Mouse (Mus musculus) spleen, postnatal 36 days (tissue): ENCODE measurements around the gene Atp6v0e.

Experiments
- DNase-seq, 2 experiments: peaks; one replicate each; pipeline ENCODE4 v3.0.0; 2022; ENCODE audit warnings: low spot score in 2 of 2, mixed read lengths in 1 of 2

Atp6v0e gene

DNA sequence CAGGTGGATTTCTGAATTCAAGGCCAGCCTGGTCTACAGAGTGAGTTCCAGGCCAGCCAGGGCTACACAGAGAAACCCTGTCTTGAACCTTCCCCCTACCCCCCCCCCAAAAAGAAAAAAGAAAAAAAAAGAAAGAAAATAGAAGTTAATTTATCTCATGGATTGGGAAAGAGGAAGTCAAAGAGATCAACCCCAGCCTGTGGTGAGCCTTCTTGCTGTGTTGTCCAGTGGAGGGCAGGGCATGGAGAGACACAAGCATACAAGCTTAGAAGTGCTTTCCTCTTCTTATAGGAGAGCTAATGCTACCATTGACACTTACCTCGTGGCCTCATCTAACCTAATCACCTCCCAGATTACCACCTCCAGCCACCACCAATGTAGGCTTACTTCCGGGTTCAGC lies 23.2 kb upstream of the Atp6v0e start:
- DNase-seq: no peak

DNA sequence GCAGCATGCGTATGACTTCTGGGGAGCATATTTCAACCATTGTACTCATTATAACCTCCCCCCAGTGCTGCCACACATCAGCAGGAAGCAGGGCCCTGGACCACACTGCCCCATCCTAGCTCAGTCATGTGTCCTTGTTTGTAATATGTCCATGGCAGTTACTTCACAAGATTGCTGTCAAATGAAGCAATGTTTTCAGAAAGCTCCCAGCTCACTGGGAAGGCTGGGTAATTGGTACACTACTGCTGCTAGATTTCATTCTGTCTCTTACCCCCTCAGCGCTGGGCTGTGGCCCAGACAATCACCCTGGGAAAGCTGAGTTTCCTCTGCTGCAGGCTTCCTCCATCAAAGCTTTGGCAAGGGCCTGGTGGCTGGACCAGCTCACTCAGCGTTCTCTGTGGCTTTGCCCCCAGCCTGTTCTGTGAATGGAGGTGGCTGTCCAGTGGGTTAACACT lies 22.7 kb upstream of the Atp6v0e start:
- DNase-seq: no peak

DNA sequence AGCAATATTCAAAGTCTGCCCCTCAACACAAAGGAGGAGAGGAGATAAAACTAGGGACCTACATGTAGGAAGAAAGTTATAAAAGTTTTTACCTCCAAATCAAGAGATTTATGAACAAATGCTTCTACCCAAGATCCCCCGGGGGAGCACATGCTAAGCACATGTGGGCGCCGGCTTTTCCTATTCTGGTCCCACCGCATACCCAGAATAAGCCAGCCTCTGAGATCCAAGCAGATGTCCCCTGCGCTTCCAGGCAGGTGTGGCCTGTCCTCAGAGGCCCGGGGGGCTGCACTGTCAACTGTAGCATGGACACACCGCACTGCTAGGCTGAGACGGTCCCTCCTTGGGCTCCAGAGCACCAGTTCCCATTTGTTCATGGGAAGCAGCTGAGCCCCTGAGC lies 19.6 kb upstream of the Atp6v0e start:
- no peak for DNase-seq

DNA sequence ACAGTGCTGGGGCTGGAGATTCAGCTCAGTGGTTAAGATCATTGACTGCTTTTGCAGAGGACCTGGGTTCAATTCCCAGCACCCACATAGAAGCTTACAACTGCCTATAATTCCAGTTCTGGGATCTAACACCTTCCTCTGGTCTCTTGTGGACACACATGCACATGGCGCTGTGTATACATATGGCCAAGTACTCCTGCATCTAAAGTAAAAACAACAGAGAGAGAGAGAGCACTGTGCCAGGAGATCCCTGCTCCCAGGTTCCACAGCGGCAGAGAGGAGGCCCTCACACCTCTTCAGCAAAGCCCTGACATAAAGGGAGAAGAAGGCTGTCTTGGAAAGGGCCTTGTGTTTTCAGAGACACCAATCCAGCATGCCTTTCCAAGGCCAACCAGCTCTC lies 19.0 kb upstream of the Atp6v0e start:
- DNase-seq: no peak

DNA sequence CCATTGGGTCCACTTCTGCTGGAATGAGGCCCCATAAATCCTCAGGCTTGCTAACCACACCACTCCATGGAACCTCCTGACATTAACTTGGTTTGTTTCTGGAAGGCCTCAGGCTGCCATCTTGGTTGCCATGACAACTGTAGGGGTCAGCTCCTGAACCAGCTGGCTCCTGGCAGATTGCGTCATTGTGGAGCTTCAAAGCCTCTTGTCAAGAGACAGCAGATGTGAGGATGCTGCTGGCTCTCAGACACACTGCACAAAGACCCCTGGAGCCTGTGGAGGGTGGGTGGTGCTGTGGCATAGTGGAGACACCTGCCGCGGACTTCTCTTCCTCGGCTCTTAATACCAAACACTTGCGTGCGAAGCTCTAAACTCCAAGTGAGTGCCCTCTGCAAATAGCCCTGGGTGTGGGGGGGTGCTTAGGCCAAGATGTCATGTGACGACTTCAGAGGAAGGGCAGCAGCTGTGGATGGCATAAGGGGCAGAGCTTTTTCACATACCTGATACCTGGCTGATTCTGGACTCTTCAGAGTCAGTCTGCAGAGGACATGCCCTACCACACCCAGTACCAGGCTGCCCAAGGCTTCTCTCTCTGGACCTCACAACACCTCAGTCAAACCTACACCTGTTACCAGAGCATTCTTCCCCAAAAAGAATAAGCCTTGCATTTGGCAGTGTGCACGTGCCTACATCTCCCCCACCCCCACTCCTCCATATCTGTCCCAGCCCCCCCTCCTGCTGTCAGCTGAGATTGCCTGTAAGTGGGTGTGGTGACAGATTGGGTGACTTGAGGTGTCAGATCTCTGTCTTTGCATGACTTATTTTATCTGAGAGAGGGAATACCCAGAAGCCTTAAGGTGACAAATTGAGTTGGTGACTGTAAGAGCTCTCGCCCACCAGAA lies 18.3 kb upstream of the Atp6v0e start:
- no peak for DNase-seq

DNA sequence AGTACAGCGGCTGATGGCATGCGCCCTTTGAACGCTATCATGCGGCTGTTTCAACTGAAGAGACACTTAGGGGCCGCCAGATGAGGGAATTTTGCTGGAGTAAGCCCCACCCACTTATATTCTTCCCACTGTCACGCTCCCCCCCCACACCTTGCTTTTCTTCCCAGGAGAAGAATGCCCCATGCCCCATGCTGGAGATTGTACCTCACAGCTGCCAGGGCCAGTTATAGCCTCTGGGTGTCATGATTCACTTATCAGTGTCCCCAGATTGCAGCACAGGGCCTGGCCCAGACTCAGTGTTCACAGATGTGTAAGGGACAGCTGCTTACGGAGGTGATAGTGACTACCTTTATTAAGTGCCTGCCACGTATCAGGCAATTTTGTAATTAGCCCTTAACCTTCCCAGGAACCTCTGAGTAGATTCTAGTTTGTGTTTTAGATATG lies 17.6 kb upstream of the Atp6v0e start:
- DNase-seq: no peak

DNA sequence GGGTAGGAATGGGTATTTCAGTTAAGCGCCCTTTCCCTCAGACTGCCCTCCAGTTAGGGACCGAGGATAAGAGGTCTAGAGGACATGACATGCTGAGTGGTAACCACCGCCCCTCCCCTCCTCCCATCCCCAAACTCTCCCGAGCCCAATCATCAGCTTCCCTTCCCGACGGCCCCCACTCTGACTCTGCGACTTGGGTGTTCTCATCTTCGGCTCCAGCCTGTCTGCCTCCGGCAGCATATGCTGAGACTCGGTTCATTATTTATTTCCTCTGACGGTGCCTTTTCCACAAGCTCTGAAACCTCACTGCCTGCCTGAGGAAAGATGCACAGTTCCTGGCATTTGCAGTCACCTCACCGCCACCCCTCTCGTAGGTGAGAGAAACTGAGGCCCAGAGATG lies 15.7 kb upstream of the Atp6v0e start:
- DNase-seq: no peak

DNA sequence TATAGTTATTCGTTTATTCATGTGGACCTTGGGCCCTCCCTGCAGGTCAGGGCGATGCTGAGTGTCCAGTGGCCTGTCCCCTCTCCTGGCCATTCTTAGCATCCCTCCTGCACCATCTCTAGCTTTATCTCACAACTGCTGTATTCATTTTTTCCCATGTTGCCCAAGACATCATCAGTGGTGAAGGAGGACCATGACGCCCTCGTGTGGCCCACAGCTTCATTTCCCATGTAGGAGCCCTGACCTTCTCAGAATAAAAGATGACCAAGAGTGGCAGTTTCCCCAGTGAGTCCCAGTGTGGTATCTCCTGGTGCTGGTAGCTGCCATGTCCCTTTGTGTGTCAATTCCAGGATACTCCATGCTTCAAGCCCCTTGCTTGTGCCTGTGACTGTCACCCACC lies 13.5 kb upstream of the Atp6v0e start:
- no peak for DNase-seq

DNA sequence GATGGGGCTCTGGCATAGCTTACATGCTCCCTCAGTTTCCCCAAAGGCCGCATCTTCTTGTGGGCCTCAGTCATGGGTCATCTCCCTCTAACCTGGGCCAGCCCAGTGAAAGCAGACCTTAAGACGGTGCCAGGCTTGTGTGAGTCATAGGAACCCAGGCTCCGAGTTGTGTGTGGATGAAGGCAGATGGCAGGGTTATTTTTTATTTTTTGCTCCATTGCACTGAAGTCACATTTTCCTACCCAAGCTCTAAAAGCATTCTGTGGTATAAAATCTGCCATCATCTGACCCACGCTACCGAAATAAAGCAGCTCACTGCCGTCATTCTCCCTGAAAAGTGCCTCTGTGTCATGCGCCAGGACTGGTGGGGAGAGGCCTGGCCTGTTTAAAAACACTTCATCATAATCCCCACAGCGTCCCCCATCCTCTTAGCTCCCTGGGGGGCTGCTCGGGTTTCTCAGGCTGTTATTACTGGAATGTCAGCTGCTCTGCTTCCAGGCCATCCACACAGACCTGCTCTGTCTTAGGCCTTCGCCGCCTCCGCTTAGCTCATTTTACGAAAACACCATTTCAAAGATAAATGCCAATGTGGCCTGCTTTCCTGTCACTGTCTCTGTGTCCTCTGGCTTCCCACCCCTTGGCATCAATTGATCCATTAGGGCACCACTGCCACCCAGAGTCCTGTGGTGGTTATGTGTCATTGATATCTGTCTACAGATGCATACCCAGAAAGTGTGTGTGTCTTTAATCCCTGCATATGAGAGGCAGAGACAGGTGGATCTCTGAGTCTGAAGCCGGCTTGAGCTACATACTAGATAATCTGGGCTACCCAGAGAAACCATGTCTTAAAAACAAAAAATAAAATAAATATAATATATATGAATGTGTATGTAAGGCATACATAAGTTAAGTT lies 12.3 kb upstream of the Atp6v0e start:
- DNase-seq: no peak

DNA sequence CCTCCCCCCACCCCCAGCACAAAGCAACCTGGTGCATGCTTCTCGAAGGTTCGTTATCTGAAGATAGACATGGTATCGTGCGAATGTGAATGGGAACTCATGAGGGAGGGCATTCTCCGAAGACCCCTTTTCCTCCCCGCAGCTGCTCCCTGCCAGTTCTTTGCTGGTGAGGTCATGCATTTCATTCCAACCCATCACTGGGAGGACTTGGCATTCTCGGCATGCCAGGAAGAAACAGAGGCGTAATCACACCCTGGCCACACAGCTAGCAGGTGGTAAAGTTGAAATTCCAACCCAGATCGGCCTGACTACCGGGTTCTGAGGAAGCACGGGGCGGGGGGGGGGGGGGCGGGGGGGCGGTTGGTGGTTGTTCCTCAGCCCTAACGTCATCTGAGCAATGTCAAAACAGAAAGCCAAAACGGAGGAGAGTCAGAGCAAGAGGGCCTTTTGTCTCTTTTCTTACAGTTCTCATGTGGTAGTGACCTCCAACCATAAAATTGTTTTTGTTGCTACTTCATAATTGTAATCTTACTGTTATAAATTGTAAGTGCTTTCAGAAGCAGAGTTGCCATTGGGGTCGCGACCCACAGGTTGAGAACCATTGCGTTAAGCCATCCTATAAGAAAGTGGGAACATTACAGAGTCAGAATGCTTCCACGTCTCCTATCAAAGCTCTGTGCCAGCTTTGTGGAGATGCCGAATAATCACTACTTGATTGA lies 4.0 kb upstream of the Atp6v0e start:
- no peak for DNase-seq

DNA sequence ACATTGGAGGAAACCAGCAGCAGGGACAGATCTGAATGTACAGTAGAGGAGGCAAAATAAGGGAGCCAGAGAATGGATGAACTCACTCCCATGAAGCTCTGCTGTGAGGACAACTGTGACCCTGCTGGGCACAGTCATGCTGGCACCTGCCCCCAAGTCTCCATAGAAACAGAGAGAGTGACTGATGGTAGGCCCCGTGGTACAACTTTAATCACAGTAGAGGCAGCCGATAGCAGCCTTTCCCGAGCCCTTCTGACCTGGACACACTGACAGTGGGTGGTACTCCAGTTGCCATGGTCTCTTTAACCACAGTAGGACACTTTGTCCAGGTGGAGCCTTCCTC lies 3.5 kb upstream of the Atp6v0e start:
- DNase-seq: no peak

DNA sequence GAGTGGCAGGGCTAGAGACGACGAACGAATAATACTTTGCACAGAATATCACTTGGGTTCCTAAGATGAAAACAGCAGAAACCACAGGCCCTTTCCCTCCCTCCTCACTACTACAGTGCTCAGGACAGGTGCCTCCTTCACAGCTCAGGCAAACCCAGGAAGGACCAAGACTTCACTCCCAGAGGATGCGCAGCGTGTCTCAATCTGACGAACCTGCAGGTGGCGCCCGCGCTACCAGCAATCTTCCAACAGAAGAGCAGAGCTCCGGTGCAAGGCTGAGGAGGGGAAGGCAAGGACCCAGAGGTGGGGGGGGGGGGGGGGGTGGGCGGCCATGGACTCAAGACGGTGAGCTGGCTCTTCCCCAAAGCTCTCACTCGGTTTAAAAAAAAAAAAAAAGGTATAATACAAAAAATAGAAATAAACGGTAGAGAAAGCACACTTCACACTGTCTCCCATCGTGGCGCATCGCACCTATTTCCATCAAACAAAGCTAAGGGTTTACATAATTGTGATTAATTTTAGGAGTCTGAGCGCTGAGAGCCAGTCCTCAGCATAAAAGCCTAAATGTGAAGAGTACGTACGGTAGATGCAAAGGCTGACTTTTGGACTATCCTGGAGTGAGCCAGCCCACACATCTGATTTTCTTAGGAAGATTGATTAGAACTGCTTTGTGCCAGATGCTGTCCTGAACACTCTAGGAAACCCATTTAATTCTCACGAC lies 2.7 kb upstream of the Atp6v0e start:
- peak; percentile 67 to 74 for DNase-seq

DNA sequence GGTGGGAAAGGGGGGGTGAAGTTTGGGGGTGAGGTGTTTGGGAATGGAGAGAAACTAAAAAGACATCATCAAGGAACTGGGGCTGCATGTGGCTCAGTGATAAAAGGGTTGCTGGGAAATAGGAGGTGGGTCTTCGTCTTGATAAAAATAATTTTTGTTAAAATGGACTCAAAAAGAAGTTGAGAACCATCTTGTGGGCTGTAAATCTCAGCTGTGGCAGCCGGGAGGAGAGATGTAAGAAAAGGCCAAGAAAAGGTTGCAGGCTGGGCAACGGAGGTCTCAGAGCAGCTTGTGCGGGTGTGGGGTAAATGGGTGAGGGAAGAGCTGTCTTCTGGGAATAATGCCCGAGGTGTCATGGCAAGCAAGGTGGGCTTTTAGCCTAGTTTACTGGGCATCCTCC lies 827 bp upstream of the Atp6v0e start:
- no peak for DNase-seq

DNA sequence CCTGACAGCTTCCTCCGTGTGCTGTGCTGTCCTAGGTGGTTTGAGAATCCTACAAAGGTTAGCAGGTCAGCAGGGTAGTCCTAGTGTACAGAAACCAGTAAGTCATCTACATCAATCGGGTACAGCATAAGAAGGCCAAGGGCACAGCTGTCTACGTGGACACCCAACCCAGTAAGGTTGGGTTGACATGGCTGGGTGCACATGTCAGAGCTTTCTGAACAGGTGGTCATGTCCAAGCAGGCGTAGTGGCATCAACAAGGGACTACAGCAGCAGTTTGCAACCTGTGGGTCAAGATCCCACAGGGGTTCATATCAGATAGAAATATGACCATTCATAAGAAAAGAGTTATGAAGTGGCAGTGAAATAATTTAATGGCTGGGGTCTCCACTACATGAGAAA lies 2.6 kb downstream of the Atp6v0e start:
- no peak for DNase-seq

DNA sequence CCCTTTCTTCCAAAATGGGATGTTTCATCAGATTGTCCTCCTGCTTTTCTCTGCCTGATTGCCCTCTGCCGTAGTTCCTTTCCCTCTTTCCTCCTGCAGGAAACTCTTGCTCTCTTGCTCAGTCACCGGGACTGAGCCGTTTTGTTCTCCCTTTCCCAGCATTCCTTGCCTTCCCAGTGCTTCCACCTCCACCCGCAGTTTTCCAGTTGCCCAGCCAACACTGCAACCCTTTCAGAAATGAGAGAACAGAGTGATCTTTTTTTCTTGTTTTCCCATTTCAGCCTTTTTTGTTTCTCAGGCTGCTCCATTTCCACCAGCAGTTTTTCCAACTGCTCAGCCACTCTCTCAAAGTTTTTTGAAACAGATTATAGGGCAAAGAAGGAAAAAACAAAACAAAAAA lies 8.2 kb downstream of the Atp6v0e start:
- DNase-seq: no peak

DNA sequence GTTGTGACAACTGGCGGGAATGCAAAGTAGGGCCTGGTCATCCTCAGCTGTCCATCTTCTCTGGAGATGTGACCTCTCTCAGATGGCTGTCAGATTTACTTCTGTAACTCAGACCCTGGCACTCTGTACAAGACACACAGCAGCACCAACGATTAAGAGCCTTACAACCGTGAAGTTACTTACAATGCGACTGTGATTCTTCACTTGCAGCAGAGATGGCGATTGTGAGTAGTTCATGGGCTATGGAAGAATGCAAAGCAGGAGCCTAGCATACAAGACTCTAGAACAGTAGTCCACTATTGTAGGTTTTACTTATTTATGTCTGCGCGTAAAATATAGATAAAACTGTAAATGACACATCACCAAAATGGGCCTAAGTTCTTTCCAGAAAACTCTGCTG lies 12.8 kb downstream of the Atp6v0e start:
- no peak for DNase-seq

DNA sequence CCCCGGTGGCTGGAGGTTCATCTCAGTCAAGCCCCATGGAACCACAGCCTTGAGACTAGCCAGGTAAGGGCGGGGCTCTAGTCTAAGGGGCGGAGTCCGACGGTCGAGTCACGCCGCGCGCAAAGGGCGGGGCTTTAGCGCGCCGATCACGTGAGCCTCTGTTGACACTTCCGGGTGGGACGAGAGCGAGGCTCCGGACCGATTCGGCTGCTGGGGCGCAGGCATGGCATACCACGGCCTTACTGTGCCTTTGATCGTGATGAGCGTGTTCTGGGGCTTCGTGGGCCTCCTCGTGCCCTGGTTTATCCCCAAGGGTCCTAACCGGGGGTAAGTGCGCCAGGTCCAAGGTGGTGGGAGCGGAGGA lies 13.2 kb downstream of the Atp6v0e start:
- DNase-seq: peak; percentile 88 to 92

DNA sequence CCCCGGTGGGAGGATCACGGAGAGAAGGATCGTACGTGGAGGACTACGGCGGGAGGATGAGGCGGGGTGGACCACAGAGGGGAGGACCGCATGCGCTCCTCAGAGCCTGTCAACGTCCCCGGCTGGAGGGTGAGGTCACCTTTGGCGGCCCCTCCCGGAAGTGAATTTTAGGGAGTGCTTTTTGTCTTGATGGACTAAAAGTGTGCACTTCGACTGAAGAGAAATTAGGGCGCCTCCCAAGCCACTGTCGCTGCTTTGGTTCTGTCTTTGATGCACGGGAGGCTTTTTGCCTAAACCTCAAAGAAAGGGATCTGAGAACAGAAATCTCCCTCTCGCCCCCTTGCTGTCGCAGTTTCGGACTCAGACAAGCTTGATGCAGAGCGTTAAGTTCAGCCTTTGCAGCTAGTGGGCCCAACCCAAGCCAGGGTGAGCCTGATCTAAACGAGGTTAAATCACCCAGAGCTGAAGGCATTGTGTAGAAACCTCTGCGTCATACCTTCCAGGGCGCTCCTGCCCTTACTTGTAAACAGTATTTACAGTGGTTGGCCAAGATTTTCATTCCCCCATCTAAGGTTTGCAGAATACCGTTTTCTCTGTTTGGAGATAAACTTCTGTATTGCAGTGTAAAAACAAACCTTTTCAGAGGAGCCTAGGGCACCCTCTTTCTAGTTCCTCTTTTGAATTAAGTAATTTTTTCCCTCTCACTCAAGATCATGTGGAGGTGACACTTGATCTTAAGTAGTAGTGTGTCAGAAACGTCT lies 13.8 kb downstream of the Atp6v0e start:
- peak; percentile 57 to 59 for DNase-seq

DNA sequence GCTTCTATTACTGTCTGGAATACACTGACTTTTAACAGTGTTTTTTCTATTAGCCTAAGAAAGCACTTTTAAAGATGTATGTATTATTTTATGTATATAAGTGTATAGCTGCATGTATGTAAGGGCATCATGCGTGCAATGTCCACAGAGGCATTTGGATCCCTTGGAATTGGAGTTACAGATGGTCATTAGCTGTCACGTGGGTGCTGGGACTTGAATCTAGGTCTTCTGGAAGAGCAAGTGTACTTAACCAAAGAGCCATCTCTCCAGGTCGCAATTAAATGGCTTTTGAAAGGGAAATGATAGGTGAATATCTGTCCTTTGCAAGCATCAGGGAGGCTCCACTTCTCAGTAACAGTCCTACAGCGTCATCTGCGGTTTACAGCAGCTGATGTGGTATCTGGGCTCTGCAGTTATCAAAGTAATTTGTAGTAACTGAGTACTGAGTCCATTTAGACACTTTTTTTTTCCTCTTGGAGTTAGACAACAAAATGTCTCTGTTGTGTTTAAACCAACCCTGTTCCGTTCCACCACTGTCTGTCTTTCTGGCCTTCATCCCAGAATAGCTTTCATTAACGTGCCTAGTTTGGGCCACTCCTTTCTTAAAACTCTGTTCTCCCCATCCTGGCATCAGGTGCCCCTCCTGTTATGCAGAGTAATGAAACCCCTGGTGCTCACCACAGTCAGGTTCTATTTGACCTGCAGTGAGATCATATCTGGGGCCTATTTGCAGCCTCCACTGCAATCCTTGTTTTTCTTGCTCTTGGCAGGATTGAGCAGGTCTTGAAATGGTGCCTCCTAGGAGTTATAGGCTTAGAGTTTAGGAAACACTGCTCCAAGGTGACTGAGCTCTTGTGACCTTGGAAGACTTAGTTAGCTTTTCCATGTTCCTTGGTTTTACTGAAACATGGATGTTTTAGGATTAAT lies 14.9 kb downstream of the Atp6v0e start:
- no peak for DNase-seq

DNA sequence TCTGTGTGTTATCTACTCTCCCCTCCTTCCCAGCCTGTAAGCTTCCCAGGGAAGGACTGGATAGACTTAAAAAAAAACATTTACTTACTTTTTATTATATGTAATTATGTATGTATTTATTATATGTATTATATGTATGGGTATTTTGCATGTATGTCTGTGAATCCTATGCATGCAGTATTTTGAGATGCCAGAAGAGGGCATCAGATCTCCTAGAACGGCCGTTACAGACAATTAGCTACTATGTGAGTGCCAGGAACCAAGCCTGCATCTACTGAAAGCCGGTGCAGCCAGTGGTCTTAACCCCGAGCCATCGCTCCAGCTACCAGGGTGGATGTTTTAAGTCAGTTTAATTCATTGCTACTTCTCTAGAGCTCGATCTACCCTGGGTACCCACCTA lies 18.2 kb downstream of the Atp6v0e start:
- DNase-seq: no peak
